In the genomic region with DNA sequence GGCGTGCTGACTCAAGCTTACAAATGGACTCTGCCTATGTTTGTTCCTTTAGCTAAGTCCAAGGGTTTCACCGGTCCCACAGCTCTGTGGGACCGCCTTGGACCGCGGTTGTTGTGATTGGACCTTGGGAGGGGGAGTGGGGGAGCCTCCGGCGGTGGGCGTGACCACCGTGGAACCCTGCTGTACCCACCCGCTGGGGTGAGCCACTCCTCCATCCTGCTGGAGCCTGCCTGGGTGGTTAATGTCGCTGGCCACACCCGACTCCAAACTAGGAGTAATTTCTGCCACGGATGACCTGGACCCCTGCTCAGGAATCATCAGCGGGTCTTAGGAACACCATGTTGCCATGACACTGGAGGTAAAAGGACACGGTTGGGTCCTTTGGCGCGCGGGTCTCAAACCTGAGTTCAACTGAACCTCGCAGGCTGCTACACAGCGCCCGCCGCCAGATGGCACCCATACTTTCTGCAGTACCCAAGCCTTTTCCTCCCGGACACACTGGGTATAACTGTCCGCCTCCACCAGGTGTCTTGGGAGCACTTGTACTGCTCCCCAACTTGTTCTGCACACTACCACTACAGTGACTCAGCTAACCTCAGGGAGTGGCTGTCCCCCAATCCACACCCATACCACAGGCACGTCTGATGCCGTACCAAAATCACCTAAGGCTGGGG, we compare ENCODE assay signal across 8 mouse cellular contexts. TPM values are rescaled to one million over a fixed set of nuclear protein-coding genes. Genes with fewer than 3 reads are reported as not detected.
A peak's percentile ranks its signal among the peaks of the same experiment; 100 is the strongest.
DNase-seq lines count a peak whose midpoint lies in the region; ATAC-seq and TF ChIP-seq lines count a peak whose summit lies in the region.

No protein-coding gene starts in this region.

- no peaks in the 10 kb centered on the region for H3K27me3 ChIP-seq in hindbrain, postnatal 0 days (ENCODE audit: insufficient read depth, low read length)

- H3K4me1 ChIP-seq in hindbrain, postnatal 0 days (ENCODE audit: insufficient read depth, low read length), result peaks cover 6% of the 10 kb centered on the region

- H3K4me2 ChIP-seq in hindbrain, postnatal 0 days (ENCODE audit: low read depth, low read length), result peak overlapping the region; percentile 70

- H3K4me3 ChIP-seq in gastrocnemius, adult 2 months, result peak overlapping the region; percentile 71
- H3K4me3 ChIP-seq in hindbrain, postnatal 0 days (ENCODE audit: low read length), result peak overlapping the region; percentile 29

- intact Hi-C loops in gastrocnemius, adult 2 months (cut with DNase I), result loop anchor here (1.0 to 5.0 kb wide), 2 partner anchors 155 to 238 kb away; no protein-coding TSS in a partner anchor
- intact Hi-C loops in left cerebral cortex, postnatal 14 days (cut with DNase I), result no loop called here

- H3K9ac ChIP-seq in hindbrain, postnatal 0 days (replicated peaks; ENCODE audit: low read length), result peak overlapping the region; percentile 48

- no peaks in the 10 kb centered on the region for H3K36me3 ChIP-seq in hindbrain, postnatal 0 days (ENCODE audit: insufficient read depth, low read length)

- 1% methylated on average over 26 of the region's 26 CpGs for WGBS in hindbrain, postnatal 0 days

- peak; percentile 90 for ATAC-seq in hindbrain, postnatal 0 days

- peak; percentile 90 for TF ChIP-seq CTCF in gastrocnemius, adult 2 months (IDR thresholded peaks at IDR 0.05)
- TF ChIP-seq CTCF in hindbrain, postnatal 0 days (IDR thresholded peaks at IDR 0.05; ENCODE audit: low read depth), result peak; percentile 88

- H3K27ac ChIP-seq in gastrocnemius, adult 2 months, result peak overlapping the region; percentile 48
- no peak overlapping the region for H3K27ac ChIP-seq in hindbrain, postnatal 0 days

- peak; percentile 85 for DNase-seq in WW6 (ENCODE audit: low read depth, low spot score)
- DNase-seq in cerebellum, postnatal 36 days, result peak; percentile 82
- DNase-seq in gastrocnemius, adult 2 months, result peak; percentile 85
- DNase-seq in hindbrain, postnatal 0 days (ENCODE audit: low spot score), result peak; percentile 83
- peak; percentile 75 to 79 for DNase-seq in left cerebral cortex, postnatal 14 days (ENCODE audit: low spot score in 2 of 2)
- DNase-seq in mesoderm, embryonic 11.5 days (ENCODE audit: low read depth, low spot score), result peak; percentile 85
- peak; percentile 64 to 71 for DNase-seq in right cerebral cortex, postnatal 36 days (ENCODE audit: low spot score in 2 of 2)
- DNase-seq in urinary bladder, postnatal 4 days (ENCODE audit: low spot score in 2 of 2), result peak; percentile 68 to 84

- H3K9me3 ChIP-seq in hindbrain, postnatal 0 days (ENCODE audit: low read length), result no peaks in the 10 kb centered on the region

RNA-seq across cellular contexts. Expression of a gene that starts 1.3 kb away (rescaled TPM):
- 10 to 100 TPM; 35.1 to 39.7 TPM for total RNA-seq in gastrocnemius, adult 2 months (2021)
- 49.2 and 54.1 TPM in 2 replicates for total RNA-seq in hindbrain, postnatal 0 days (2014; rRNA removed)
- polyA plus RNA-seq in hindbrain, postnatal 0 days (2015; fragmentation: Nextera tagmentation; extraction: Ambion mirVana), result 51.4 and 56.3 TPM in 2 replicates
- 10 to 100 TPM; 89.4 to 95.5 TPM for total RNA-seq in left cerebral cortex, postnatal 14 days (2021)

RNA-seq across cellular contexts. Expression of a gene that starts 11.5 kb away (rescaled TPM):
- total RNA-seq in gastrocnemius, adult 2 months (2021), result 1 to 10 TPM; 8.4 to 8.8 TPM
- total RNA-seq in hindbrain, postnatal 0 days (2014; rRNA removed), result 42.0 and 53.0 TPM in 2 replicates
- 38.4 and 40.0 TPM in 2 replicates for polyA plus RNA-seq in hindbrain, postnatal 0 days (2015; fragmentation: Nextera tagmentation; extraction: Ambion mirVana)
- total RNA-seq in left cerebral cortex, postnatal 14 days (2021), result 10 to 100 TPM; 32.4 to 36.1 TPM

RNA-seq across cellular contexts. Expression of a gene that starts 17.5 kb away (rescaled TPM):
- 100 to 1,000 TPM; 147 to 152 TPM for total RNA-seq in gastrocnemius, adult 2 months (2021)
- total RNA-seq in hindbrain, postnatal 0 days (2014; rRNA removed), result 780 and 854 TPM in 2 replicates
- 2,172 and 2,275 TPM in 2 replicates for polyA plus RNA-seq in hindbrain, postnatal 0 days (2015; fragmentation: Nextera tagmentation; extraction: Ambion mirVana)
- total RNA-seq in left cerebral cortex, postnatal 14 days (2021), result 1,000 to 10,000 TPM; 1,506 to 1,590 TPM

RNA-seq across cellular contexts. Expression of a gene that starts 53.3 kb away (rescaled TPM):
- total RNA-seq in gastrocnemius, adult 2 months (2021), result 1 to 10 TPM; 4.0 to 7.1 TPM
- total RNA-seq in hindbrain, postnatal 0 days (2014; rRNA removed), result 145 and 151 TPM in 2 replicates
- polyA plus RNA-seq in hindbrain, postnatal 0 days (2015; fragmentation: Nextera tagmentation; extraction: Ambion mirVana), result 21.1 and 22.8 TPM in 2 replicates
- 10 to 100 TPM; 71.1 to 72.5 TPM for total RNA-seq in left cerebral cortex, postnatal 14 days (2021)

RNA-seq across cellular contexts. Expression of a gene that starts 57.3 kb away (rescaled TPM):
- under 1 TPM; 0.31 to 0.39 TPM for total RNA-seq in gastrocnemius, adult 2 months (2021)
- 26.9 and 32.5 TPM in 2 replicates for total RNA-seq in hindbrain, postnatal 0 days (2014; rRNA removed)
- 4.1 and 4.3 TPM in 2 replicates for polyA plus RNA-seq in hindbrain, postnatal 0 days (2015; fragmentation: Nextera tagmentation; extraction: Ambion mirVana)
- total RNA-seq in left cerebral cortex, postnatal 14 days (2021), result 10 to 100 TPM; 11.0 to 12.6 TPM
